Mouse (Mus musculus) limb, embryonic 13.5 days (tissue): Measurements from ENCODE around the gene Ryr2. TPM values are rescaled to one million over a fixed set of nuclear protein-coding genes. Genes with fewer than 3 reads are reported as not detected.
"Not testable (repeated sequence)": the region's sequence is repeated elsewhere in the genome, so short reads cannot be mapped to it uniquely, and the experiment has no call there.

ENCODE experiments used
- ATAC-seq: fragments of 200-750 bp; cut with Nextera tagmentation; 2 replicates; pipeline ENCODE4 v1.8.0; 2017; ENCODE audit warnings: low read depth, moderate number of reproducible peaks, moderate TSS enrichment; ENCODE audit not compliant: low FRiP score
- H3K27ac ChIP-seq: fragments of 300-500 bp; sonication (generic); 2 replicates; pipeline ENCODE4 v1.5.1; 2015; ENCODE audit warnings: inconsistent platforms, mild to moderate bottlenecking, moderate library complexity
- H3K27me3 ChIP-seq: fragments of 300-500 bp; sonication (generic); 2 replicates; pipeline ENCODE4 v1.6.1; 2015; ENCODE audit warnings: mild to moderate bottlenecking, inconsistent platforms
- H3K36me3 ChIP-seq: fragments of 300-500 bp; sonication (generic); 2 replicates; pipeline ENCODE4 v1.6.1; 2015; ENCODE audit warnings: inconsistent platforms, mild to moderate bottlenecking, moderate library complexity
- H3K4me1 ChIP-seq: fragments of 300-500 bp; sonication (generic); 2 replicates; pipeline ENCODE4 v1.6.1; 2015; ENCODE audit warnings: inconsistent platforms
- H3K4me2 ChIP-seq: fragments of 300-500 bp; sonication (generic); replicated peaks from 2 replicates; pipeline ENCODE4 v1.6.1; 2015; ENCODE audit warnings: inconsistent platforms, mild to moderate bottlenecking, moderate library complexity
- H3K4me3 ChIP-seq: fragments of 300-500 bp; sonication (generic); 2 replicates; pipeline ENCODE4 v1.5.1; 2015; ENCODE audit warnings: moderate library complexity, mild to moderate bottlenecking, inconsistent platforms
- H3K9ac ChIP-seq: fragments of 300-500 bp; sonication (generic); 2 replicates; pipeline ENCODE4 v1.6.1; 2015; ENCODE audit warnings: mild to moderate bottlenecking, inconsistent platforms
- H3K9me3 ChIP-seq: fragments of 300-500 bp; sonication (generic); 2 replicates; pipeline ENCODE4 v1.6.1; 2016; ENCODE audit warnings: inconsistent platforms
- WGBS: fragments of 180-500 bp; shearing (Covaris S2); methylation state at CpG from one replicate; pipeline ENCODE4 v1.1.7; 2015; 5-methylcytosine and 5-hydroxymethylcytosine counted together
- polyA plus RNA-seq: library from polyadenylated mRNA; unstranded; fragments of >200 nt; fragmentation: Nextera tagmentation; extraction: Ambion mirVana; gene quantifications from 2 replicates; pipeline ENCODE4 v1.2.1, GENCODE M21; 2015

The Ryr2 gene
- polyA plus RNA-seq, 1 experiment from 2014 or later: 0.46 TPM

DNA sequence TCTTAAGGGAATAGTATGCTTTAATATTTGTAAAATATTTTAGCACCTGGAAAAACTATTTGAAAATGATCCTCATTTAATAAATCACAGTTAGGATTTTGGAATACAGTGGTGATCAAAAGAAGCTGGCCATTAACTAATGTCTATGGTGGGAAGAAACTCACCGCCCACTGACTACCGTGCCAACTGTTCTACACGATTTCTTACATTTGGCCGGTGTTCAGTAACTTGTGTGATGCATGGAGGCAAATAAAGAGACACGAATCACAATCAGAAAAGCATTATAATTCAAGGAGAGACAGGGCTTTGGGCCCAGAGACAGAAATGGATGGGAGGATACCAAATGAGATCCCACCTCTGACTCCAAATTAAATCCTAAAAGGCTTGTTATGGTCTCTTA lies 470.4 kb downstream of the Ryr2 start:
- Histone ChIP-seq H3K36me3 (no peaks in the 10 kb centered on the region), H3K4me3 (no peak overlapping the region), H3K4me1 (no peaks in the 10 kb centered on the region), H3K9me3 (no peaks in the 10 kb centered on the region), H3K27me3 (no peaks in the 10 kb centered on the region), H3K9ac (no peak overlapping the region), H3K27ac (no peak overlapping the region), H3K4me2 (no peak overlapping the region)
- no peak for ATAC-seq
- 88% methylated on average over 5 of the region's 5 CpGs for WGBS

DNA sequence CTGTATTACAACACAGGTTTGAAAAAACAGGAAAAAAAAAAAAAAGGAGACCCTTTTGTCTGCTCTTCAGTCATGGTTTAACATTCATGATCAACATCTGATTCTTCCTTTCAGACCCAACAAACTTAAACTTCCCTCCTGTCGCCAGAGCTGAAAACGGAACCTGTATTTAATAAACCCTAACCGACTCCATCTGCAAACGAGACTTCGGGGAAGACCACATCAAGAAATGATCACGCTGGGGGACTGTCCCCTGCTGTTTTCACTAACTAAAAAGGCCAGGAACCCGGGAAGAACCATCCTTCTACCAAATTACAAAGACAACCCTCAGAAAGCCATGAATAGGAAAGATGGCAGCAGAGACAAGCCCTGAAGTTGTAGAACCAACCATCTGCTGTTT lies 482.2 kb downstream of the Ryr2 start:
- no peak overlapping the region for H3K27ac ChIP-seq
- no peaks in the 10 kb centered on the region for H3K27me3 ChIP-seq
- ATAC-seq: no peak
- no peaks in the 10 kb centered on the region for H3K36me3 ChIP-seq
- WGBS: 35% methylated on average over 7 of the region's 7 CpGs
- no peaks in the 10 kb centered on the region for H3K4me1 ChIP-seq
- H3K9ac ChIP-seq: no peak overlapping the region
- H3K4me3 ChIP-seq: no peak overlapping the region
- H3K4me2 ChIP-seq: no peak overlapping the region
- H3K9me3 ChIP-seq: no peaks in the 10 kb centered on the region

DNA sequence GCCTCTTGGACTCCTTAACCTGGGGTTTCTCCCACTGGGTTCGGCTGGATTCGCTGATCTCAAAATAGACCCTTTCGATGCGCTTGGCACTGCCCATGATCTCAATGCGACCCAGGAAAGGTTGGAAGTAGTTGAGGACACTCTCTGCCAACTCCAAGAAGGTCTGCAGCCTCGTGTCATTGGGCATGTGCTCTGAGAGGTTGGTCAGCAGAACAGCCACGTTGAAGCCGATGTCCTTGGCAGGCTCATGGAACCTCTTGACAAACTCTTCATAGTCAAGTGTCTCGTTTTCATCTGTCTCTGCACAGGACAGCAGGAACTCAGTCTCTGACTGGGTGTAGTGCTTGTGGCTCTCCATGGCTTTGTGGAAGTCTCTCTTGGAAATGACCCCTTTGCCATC lies 511.3 kb downstream of the Ryr2 start:
- Histone ChIP-seq H3K27ac (no peak overlapping the region), H3K36me3 (no peaks in the 10 kb centered on the region), H3K9me3 (no peaks in the 10 kb centered on the region), H3K4me2 (no peak overlapping the region), H3K9ac (no peak overlapping the region), H3K27me3 (no peaks in the 10 kb centered on the region), H3K4me3 (no peak overlapping the region), H3K4me1 (no peaks in the 10 kb centered on the region)
- 90% methylated on average over 9 of the region's 9 CpGs for WGBS
- ATAC-seq: no peak

DNA sequence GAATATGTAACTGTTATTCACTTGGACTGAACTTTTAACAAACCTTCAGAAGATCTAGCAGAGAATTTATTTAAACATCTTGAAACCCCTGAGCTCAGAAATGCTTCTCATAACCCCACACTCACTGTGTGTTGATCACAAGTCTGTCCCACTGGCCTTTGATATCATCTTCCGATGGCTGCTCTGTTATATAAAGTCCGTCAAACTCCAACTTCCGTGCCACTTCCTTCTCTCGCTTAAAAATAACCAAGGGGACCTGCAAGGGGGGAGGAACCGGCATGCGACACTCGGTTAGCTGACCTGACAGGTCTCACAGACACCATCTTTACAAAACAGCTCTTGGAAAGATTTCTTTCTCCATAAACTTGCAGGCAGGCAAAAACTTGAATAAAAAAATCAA lies 521.5 kb downstream of the Ryr2 start:
- Histone ChIP-seq H3K4me3 (no peak overlapping the region), H3K4me1 (no peaks in the 10 kb centered on the region), H3K9me3 (no peaks in the 10 kb centered on the region), H3K4me2 (no peak overlapping the region), H3K27me3 (no peaks in the 10 kb centered on the region), H3K36me3 (no peaks in the 10 kb centered on the region), H3K27ac (no peak overlapping the region), H3K9ac (no peak overlapping the region)
- 85% methylated on average over 7 of the region's 7 CpGs for WGBS
- no peak for ATAC-seq

DNA sequence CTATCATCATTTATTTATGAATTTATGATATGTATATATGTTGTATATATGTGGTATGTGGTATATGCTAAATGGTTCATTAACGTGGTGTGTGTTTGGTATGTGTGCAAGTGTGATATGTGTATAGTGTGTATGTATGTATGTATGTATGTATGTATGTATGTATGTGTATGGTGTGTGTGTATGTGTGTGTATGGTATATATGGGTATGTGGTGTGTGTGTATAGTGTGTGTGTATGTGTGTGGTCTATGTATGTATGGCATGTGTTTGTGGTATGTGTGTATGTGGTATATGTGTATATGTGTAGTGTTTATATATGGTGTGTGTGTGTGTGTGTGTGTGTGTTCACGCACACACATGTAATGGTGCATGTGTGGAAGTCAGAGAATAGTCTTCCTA lies 534.2 kb downstream of the Ryr2 start:
- no peaks in the 10 kb centered on the region for H3K27me3 ChIP-seq
- no peak overlapping the region for H3K4me2 ChIP-seq
- H3K36me3 ChIP-seq: no peaks in the 10 kb centered on the region
- no peaks in the 10 kb centered on the region for H3K9me3 ChIP-seq
- H3K4me1 ChIP-seq: no peaks in the 10 kb centered on the region
- ATAC-seq: no peak
- no peak overlapping the region for H3K4me3 ChIP-seq
- 92% methylated on average over 1 of the region's 2 CpGs for WGBS
- H3K27ac ChIP-seq: no peak overlapping the region
- H3K9ac ChIP-seq: no peak overlapping the region

DNA sequence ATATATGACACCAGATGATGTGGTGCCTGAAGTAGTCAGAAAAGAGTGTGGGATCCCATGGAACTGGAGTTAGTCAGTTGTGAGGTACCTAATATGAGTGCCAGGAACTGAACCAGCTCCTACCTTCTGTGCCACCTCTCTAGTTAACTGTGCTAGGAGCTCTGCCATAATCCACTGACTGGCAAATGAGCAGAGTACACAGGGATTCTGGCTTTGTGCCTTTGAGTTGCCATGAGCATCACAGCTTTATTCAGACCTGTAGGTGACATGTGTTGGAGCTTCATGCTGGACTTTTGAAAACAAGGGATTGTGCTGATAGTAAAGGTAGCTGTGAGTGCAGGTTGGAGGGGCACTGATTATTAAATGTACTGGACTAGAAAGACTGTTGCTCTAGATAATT lies 539.4 kb downstream of the Ryr2 start:
- no peaks in the 10 kb centered on the region for H3K36me3 ChIP-seq
- H3K4me2 ChIP-seq: no peak overlapping the region
- H3K4me3 ChIP-seq: no peak overlapping the region
- H3K9ac ChIP-seq: no peak overlapping the region
- no peak overlapping the region for H3K27ac ChIP-seq
- ATAC-seq: no peak
- no peaks in the 10 kb centered on the region for H3K9me3 ChIP-seq
- H3K4me1 ChIP-seq: no peaks in the 10 kb centered on the region
- no peaks in the 10 kb centered on the region for H3K27me3 ChIP-seq

DNA sequence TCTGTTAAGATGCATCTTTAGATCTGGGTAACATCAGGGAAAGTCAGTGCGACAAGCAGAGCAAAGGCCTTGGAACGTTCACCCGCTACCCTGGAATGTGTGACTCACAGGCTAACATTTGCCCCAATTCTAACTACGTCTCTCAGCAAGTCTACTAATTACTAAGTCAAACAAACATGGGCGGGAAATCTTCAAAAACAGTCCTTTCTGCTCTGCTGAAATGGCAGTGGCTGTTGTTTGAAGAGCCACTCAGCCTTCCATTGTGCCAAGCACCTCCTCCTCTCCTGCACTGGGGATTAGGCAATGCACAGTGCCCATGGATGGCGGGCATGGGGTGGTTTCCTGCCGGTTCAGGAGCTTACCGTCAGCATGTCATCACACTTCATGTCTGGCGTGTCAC lies 540.3 kb downstream of the Ryr2 start:
- Histone ChIP-seq H3K4me2 (no peak overlapping the region), H3K9ac (no peak overlapping the region), H3K4me1 (no peaks in the 10 kb centered on the region), H3K36me3 (no peaks in the 10 kb centered on the region), H3K27ac (no peak overlapping the region), H3K9me3 (no peaks in the 10 kb centered on the region), H3K27me3 (no peaks in the 10 kb centered on the region), H3K4me3 (no peak overlapping the region)
- ATAC-seq: no peak
- 68% methylated on average over 9 of the region's 9 CpGs for WGBS

DNA sequence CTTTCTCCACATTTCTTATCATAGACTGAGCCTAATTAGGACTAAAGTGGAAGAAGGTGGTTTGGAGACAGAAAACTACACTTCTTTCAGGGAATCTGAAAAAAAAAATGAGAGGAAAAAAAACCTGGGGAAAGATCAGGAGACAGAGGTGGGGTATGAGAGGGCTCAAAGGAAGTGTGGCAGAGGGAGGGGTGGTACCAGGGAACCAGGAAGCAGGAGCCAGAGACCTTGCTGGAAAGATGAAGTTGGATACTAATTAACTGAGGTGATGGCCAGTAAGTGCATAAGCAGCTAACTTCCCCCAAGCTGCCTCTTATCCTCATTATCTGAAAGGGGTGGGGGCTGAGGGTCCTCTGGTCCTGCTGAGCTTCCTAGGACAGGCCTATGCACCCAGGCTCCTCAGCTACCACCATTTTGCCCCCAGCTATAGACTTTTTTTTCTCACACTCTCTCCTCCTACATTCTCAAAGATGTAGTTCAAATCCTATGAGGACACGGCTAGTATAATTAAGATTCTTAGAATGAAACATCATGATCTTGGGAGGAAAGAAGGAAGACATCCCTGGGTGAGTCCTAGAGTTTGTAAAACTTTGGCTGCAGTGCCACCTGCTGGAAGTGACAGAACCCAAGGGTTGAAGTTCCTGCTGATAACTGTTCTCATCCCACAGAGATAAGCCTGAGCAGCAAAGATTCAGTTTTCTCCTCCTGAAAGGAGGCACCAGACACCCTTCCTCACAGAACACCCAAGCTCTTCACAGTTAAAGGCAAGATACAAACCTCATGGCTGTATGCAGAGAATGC lies 543.3 kb downstream of the Ryr2 start:
- Histone ChIP-seq H3K36me3 (no peaks in the 10 kb centered on the region), H3K4me3 (no peak overlapping the region), H3K27me3 (no peaks in the 10 kb centered on the region), H3K4me2 (no peak overlapping the region), H3K27ac (no peak overlapping the region), H3K9me3 (no peaks in the 10 kb centered on the region), H3K4me1 (no peaks in the 10 kb centered on the region), H3K9ac (no peak overlapping the region)
- WGBS: 33% methylated on average over 1 of the region's 1 CpGs
- ATAC-seq: peak; percentile 67; the same call in 1 of the 2 replicates

DNA sequence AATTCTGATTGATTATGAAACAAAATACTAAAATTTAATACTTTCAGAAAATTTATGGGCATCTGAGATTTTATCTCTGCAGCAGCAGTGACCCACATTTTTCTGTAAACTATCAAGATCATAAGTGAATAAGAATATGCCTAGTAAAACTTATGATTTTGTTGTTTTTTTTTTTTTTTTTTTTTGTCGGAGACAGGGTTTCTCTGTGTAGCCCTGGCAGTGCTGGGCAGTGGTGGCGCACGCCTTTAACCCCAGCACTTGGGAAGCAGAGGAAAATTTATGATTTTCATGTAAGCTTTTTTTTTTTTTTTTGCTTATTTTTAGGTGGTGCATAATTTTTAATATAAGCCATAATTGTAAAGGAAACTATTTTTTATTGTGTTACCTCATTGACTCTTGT lies 557.1 kb downstream of the Ryr2 start:
- no peak overlapping the region for H3K9ac ChIP-seq
- no peaks in the 10 kb centered on the region for H3K4me1 ChIP-seq
- no peak overlapping the region for H3K27ac ChIP-seq
- H3K4me2 ChIP-seq: no peak overlapping the region
- 78% methylated on average over 3 of the region's 3 CpGs for WGBS
- H3K4me3 ChIP-seq: no peak overlapping the region
- H3K27me3 ChIP-seq: no peaks in the 10 kb centered on the region
- no peaks in the 10 kb centered on the region for H3K36me3 ChIP-seq
- no peak for ATAC-seq
- H3K9me3 ChIP-seq: no peaks in the 10 kb centered on the region; the same call in 1 of the 2 replicates

DNA sequence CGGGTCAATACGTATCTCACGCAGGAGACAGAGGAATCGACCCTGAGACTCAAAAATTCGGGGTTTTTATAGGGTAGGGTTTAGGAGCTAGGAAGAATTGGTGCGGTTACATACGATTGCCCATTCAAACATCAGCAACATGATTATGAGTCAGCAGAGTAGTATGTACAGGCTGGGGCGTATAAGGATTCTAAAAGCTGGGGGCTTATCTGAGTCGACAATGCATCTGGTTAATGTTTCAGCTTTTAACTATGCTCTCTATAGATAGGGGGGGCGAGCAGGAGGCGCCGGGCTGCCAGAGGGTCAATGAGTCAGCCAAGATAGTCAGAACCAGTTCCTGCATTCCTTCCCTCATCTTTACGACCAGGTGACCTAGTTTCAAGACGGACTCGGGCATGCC lies 557.6 kb downstream of the Ryr2 start:
- ATAC-seq, H3K4me2 ChIP-seq, H3K27ac ChIP-seq, H3K36me3 ChIP-seq, H3K4me1 ChIP-seq, H3K9ac ChIP-seq, H3K9me3 ChIP-seq, H3K27me3 ChIP-seq, H3K4me3 ChIP-seq: not testable (repeated sequence)
- WGBS: 58% methylated on average over 15 of the region's 15 CpGs

DNA sequence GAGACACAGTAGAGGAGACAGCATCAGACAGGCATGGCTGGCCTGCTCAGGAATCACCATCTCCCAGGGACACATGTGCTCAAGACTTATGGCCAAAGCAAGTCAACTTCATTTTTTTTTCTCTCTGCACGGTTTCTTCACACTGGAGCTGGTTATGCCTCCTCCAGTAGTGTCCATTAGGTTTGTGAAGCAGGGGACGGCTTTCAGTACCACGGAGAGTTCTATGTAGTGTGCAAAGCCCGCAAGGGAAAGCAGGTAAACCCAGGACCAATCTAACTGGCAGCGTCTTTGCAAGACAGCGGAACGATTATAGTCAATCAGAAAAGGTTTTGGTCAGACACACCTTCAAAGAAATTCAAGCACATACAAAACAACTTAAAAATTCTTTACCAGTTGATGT lies 560.9 kb downstream of the Ryr2 start:
- no peak overlapping the region for H3K27ac ChIP-seq
- H3K4me1 ChIP-seq: no peaks in the 10 kb centered on the region
- no peak for ATAC-seq
- no peaks in the 10 kb centered on the region for H3K36me3 ChIP-seq
- H3K9me3 ChIP-seq: no peaks in the 10 kb centered on the region; the same call in 1 of the 2 replicates
- no peak overlapping the region for H3K4me2 ChIP-seq
- H3K27me3 ChIP-seq: no peaks in the 10 kb centered on the region
- WGBS: 31% methylated on average over 7 of the region's 7 CpGs
- no peak overlapping the region for H3K9ac ChIP-seq
- no peak overlapping the region for H3K4me3 ChIP-seq

DNA sequence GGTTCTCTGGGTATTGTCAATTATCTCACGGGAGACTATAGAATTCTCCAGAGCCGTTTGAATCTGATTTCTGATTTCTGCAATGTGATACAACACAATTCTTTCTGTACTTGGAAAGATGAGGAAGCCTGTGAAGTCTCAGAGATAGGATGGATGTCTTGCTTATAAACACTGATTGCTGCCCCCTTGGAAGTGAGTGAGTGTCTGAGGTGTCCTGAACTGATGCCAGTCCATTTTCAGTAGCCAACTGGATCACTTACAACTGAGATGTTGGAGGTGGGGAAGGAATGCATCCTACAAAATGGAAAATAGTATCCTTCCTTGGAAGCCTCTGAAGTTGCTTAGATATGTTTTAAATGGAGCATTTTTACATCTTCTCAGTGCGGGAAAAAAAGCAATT lies 564.2 kb downstream of the Ryr2 start:
- Histone ChIP-seq H3K4me2 (no peak overlapping the region), H3K4me1 (no peaks in the 10 kb centered on the region), H3K4me3 (no peak overlapping the region), H3K9me3 (no peaks in the 10 kb centered on the region; the same call in 1 of the 2 replicates), H3K36me3 (no peaks in the 10 kb centered on the region), H3K9ac (no peak overlapping the region), H3K27me3 (no peaks in the 10 kb centered on the region), H3K27ac (no peak overlapping the region)
- WGBS: 81% methylated on average over 3 of the region's 3 CpGs
- no peak for ATAC-seq

DNA sequence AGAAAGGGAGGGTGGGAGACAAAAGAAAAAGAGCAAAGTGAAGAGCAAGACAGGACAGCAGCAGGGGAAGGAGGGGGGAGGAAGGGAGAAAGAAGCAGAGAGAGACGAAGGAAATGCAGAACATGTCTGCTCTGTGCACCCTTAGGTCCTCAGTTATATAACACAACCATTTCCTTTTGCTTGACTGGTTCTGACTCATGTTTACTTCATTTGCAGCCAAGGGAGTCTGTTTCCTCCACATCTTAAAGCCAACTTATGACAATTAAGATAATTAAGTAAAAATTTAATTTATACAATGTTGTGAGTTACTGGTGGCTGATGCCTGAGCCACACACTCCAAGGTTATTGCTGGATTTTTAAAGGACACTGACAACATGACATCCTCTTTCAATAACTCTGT lies 569.9 kb downstream of the Ryr2 start:
- no peak for ATAC-seq
- Histone ChIP-seq H3K4me2 (no peak overlapping the region), H3K36me3 (no peaks in the 10 kb centered on the region), H3K4me1 (no peaks in the 10 kb centered on the region), H3K27me3 (no peaks in the 10 kb centered on the region), H3K9ac (no peak overlapping the region), H3K9me3 (no peaks in the 10 kb centered on the region), H3K27ac (no peak overlapping the region), H3K4me3 (no peak overlapping the region)
- WGBS: 62% methylated on average over 1 of the region's 1 CpGs
